Mouse (Mus musculus): ENCODE results near the gene Ptprg.

GRCm38 (mm10) chr14:11609857-11610582 lies 56.7 kb downstream of the Ptprg start:
- TF ChIP-seq POLR2A (IDR thresholded peaks at IDR 0.05; ENCODE audit: low read depth, low read length) (no peak), CTCF (IDR thresholded peaks at IDR 0.05; ENCODE audit: extremely low read depth, insufficient read length, insufficient replicate concordance, low read depth, low read length) (no peak)

Data from small intestine, adult 2 months (tissue).